Mouse (Mus musculus) testis, adult 2 months (tissue): Measurements from ENCODE around the gene Nps. TPM values are rescaled to one million over a fixed set of nuclear protein-coding genes. Genes with fewer than 3 reads are reported as not detected.

Experiments used
- H3K27ac ChIP-seq: fragments of 200-500 bp; 2 replicates; pipeline ENCODE4 v1.5.1; 2012; ENCODE audit warnings: low read depth, low read length; ENCODE audit not compliant: control insufficient read depth, insufficient read depth
- H3K27me3 ChIP-seq: fragments of 200-500 bp; 2 replicates; pipeline ENCODE4 v1.6.1; 2012; ENCODE audit warnings: mild to moderate bottlenecking, low read length, moderate library complexity; ENCODE audit not compliant: control insufficient read depth, insufficient read depth
- H3K36me3 ChIP-seq: fragments of 200-500 bp; 2 replicates; pipeline ENCODE4 v1.6.1; 2012; ENCODE audit warnings: mild to moderate bottlenecking, low read length; ENCODE audit not compliant: control insufficient read depth, insufficient read depth
- H3K4me1 ChIP-seq: fragments of 200-500 bp; 2 replicates; pipeline ENCODE4 v1.6.1; 2012; ENCODE audit warnings: low read length; ENCODE audit not compliant: control insufficient read depth, insufficient read depth
- H3K4me3 ChIP-seq: fragments of 200-500 bp; 2 replicates; pipeline ENCODE4 v1.5.1; 2012; ENCODE audit warnings: low read depth, mild to moderate bottlenecking, low read length, moderate library complexity, mixed read lengths; ENCODE audit not compliant: control insufficient read depth
- CTCF ChIP-seq: fragments of 200-500 bp; IDR thresholded peaks from 2 replicates; pipeline ENCODE4 v1.5.1; 2012; ENCODE audit warnings: low read depth, mild to moderate bottlenecking, inconsistent platforms, low read length, moderate library complexity; ENCODE audit not compliant: control insufficient read depth, insufficient read depth, insufficient replicate concordance
- POLR2A ChIP-seq: fragments of 200-500 bp; IDR thresholded peaks from 2 replicates; pipeline ENCODE4 v1.6.1; 2012; ENCODE audit warnings: low read depth, mild to moderate bottlenecking, inconsistent platforms, low read length, moderate library complexity; ENCODE audit not compliant: control insufficient read depth
- polyA plus RNA-seq: library from polyadenylated mRNA; depleted of rRNA; stranded (reverse); fragments of >200 nt; gene quantifications from 2 replicates; pipeline ENCODE4 v1.2.3, GENCODE M21; 2012

The Nps gene
- polyA plus RNA-seq, 1 experiment: 1.8 TPM

DNA sequence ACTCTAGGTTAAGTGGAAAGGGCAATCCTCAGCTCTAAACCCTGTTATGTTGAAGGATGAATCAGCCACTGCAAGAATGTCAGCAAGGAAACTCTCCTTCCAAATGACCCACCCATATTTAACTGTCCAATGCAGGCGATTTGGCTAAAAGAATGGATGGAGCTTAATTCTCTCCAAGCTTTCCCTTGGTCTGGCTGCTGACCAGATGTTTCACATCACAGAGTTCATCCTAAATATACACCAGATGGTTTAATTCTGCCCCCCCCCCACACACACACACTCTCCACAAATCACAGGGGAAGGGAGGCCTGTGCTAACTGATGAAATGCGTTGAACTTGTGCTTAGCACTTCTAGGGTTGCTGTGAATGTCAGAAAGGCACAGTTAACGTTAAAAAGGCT, 21.4 kb upstream of the Nps start:
- H3K36me3 ChIP-seq: no peaks in the 10 kb centered on the region
- H3K4me3 ChIP-seq: no peak overlapping the region
- H3K4me1 ChIP-seq: no peaks in the 10 kb centered on the region
- no peak overlapping the region for H3K27ac ChIP-seq
- TF ChIP-seq POLR2A: no peak
- H3K27me3 ChIP-seq: no peaks in the 10 kb centered on the region

DNA sequence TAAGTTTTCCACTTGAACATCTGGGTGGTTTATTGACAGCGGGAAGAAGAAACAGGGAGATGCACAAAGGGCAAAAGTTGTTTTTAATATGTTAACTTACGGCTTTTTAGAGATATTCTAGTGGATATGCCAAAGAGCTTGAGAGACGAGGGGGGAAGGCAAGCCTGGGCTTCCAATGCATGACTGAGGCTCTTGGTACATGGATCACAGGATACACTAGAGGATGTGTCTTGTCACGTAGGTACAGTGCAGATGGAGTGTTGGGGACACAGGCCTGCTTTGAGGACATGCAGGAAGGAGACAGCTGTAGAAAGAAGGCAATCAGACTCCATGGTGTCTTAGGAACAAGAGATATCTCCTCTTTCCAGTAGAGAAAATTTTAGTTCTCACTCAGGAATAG, 19.1 kb upstream of the Nps start:
- H3K27me3 ChIP-seq: no peaks in the 10 kb centered on the region
- H3K36me3 ChIP-seq: no peaks in the 10 kb centered on the region
- H3K4me3 ChIP-seq: no peak overlapping the region
- no peaks in the 10 kb centered on the region for H3K4me1 ChIP-seq
- H3K27ac ChIP-seq: no peak overlapping the region
- TF ChIP-seq POLR2A: no peak
- TF ChIP-seq CTCF: no peak

DNA sequence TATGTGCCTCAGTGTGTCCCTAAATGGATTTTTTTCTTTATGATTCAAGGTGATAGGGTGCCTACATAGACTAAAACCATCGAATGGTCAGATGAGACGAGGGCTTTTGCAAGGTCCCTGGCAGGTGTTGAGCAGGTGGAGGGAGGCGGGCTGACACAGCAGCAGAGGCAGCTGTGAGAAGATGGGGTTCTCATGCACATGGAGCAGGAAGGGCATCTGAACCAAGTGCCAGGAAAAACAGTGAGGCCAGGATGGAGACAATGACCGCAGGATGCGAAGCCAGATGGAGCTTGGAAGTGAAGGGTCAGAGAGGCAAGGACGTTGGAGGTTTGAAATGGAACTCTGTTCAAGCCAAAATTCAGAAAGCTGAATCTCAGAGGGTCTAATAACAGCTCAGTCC, 18.5 kb upstream of the Nps start:
- no peak overlapping the region for H3K4me3 ChIP-seq
- TF ChIP-seq CTCF: no peak
- no peak for TF ChIP-seq POLR2A
- no peaks in the 10 kb centered on the region for H3K27me3 ChIP-seq
- H3K36me3 ChIP-seq: no peaks in the 10 kb centered on the region
- H3K27ac ChIP-seq: no peak overlapping the region
- H3K4me1 ChIP-seq: no peaks in the 10 kb centered on the region

DNA sequence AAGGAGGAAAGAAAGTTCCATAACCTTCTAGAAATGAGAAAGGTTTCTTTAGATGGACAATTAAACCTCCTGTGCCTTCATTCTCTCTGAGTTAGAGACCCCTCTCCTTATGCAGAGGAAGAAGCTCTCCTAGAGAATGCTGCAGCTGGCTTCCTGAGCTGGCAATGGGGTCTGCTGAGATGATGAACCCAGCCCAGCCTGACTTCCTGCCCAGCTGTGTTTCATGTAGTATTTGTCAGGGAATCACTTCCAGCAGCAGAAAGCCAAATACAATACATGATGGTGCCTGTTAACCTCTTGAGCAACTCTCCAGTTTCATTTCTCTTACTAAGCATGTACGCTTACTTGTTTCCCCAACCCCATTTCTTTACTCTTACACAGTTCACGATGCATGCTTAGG, 17.9 kb upstream of the Nps start:
- Histone ChIP-seq H3K4me3 (no peak overlapping the region), H3K4me1 (no peaks in the 10 kb centered on the region)
- no peak for TF ChIP-seq POLR2A
- TF ChIP-seq CTCF: no peak

DNA sequence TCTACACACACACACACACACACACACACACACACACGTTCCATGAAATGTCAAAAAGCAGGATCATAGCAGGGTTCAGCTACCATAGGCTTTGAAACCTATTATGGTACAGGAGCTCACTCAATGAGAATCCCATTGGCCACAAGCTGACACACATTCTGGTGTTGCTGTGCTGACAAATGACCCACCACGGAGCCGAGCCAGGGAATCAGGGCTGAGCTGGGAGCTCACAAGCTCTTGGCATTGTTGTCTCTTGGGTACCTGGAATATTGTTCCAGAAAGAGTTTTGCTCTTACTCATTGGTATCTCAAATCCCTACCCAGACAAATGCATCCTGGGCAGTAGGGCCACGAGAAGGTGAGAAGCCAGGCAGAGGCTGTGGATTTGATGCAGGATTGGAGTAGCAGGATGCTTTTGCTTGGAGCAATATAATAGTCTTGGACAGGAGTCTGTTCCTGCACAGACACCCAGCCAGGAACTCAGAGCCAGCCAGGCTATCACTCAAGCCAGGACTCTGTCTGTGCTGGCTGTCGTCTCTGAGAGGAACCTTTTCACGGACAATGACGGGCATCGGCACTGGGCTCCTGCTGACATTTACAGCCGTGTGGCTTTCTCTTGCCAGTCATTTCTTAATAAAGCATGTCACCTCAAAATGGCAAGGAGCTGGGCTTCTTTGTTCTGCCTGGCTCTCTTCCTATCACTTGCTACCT, 14.2 kb upstream of the Nps start:
- Histone ChIP-seq H3K27me3 (no peaks in the 10 kb centered on the region), H3K27ac (no peak overlapping the region), H3K4me1 (no peaks in the 10 kb centered on the region), H3K36me3 (no peaks in the 10 kb centered on the region), H3K4me3 (no peak overlapping the region)
- no peak for TF ChIP-seq POLR2A
- no peak for TF ChIP-seq CTCF

More for the DNA sequence above, 17.9 kb upstream of the Nps start:
- Histone ChIP-seq H3K36me3 (no peaks in the 10 kb centered on the region), H3K27ac (no peak overlapping the region), H3K27me3 (no peaks in the 10 kb centered on the region)

DNA sequence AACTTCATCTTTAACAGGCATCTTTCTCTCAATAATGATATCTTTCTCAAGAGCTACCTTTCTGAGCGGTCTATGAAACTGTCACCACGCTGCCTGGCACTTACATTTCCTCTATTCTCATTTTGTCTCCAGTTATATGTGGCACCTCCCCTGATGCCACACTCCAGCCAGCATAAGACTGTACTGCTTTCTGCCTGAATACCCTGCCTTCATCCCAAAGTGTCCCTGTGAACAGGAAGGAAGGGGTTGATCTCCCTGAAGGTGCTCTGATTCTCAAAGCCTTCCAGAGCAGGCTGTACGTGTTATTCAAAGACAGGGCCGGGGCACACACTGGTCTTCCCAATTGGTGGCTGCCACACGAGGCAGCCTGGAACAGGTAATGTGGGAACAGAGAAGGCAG, 12.1 kb upstream of the Nps start:
- H3K36me3 ChIP-seq: no peaks in the 10 kb centered on the region
- TF ChIP-seq POLR2A: no peak
- no peak for TF ChIP-seq CTCF
- H3K4me1 ChIP-seq: no peaks in the 10 kb centered on the region
- no peak overlapping the region for H3K4me3 ChIP-seq
- no peaks in the 10 kb centered on the region for H3K27me3 ChIP-seq
- no peak overlapping the region for H3K27ac ChIP-seq

DNA sequence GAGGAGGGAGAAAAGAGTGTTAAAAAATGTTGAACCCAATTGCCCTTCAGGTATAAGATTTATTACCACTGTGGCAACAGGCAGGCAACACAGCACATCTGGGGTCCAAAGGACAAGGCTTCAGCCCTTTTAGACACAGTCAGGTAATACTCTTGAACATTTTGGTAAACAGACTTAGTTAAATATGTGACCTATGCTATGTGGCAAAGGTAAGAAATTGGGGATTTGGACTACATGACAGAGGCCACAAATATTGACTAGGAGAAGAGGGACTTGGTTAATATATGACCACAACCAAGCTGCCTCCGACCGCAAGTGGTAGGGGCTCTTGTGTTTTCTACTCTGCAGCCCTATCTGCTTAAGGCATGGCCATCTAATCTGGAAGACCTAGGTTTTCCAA, 5.3 kb upstream of the Nps start:
- TF ChIP-seq CTCF: no peak
- no peak for TF ChIP-seq POLR2A
- no peak overlapping the region for H3K4me3 ChIP-seq
- H3K27ac ChIP-seq: no peak overlapping the region

DNA sequence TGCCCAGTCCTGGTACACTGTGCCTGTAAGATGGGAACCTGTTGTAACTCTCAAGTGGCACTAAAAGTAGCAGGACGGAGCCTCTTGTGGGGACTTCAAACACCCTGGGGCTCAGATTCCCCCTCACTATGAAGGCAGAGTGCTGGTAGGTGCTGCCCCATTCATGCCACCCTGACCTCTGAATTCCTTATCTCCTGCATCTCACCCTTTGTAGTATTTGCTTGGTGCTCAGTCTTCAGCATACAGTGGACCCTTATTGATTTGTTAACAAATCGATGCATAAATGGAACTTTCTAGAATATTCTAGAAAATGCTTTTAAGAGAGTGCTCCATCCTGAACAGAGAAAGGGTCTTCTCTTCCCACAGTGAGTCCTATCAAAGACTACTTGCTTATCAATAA, 4.1 kb upstream of the Nps start:
- TF ChIP-seq POLR2A: no peak
- no peak for TF ChIP-seq CTCF
- Histone ChIP-seq H3K4me3 (no peak overlapping the region), H3K36me3 (no peaks in the 10 kb centered on the region), H3K4me1 (no peaks in the 10 kb centered on the region), H3K27ac (no peak overlapping the region), H3K27me3 (no peaks in the 10 kb centered on the region)

More for the DNA sequence above, 5.3 kb upstream of the Nps start:
- no peaks in the 10 kb centered on the region for H3K4me1 ChIP-seq
- H3K27me3 ChIP-seq: no peaks in the 10 kb centered on the region
- H3K36me3 ChIP-seq: no peaks in the 10 kb centered on the region
